Mouse (Mus musculus) T-cell, adult 2 months (primary cell): ENCODE data around the gene Lmf1.

Experiments
- DNase-seq: peaks from one replicate; pipeline ENCODE4 v3.0.0; 2022; ENCODE audit warnings: low spot score

Lmf1 gene

DNA sequence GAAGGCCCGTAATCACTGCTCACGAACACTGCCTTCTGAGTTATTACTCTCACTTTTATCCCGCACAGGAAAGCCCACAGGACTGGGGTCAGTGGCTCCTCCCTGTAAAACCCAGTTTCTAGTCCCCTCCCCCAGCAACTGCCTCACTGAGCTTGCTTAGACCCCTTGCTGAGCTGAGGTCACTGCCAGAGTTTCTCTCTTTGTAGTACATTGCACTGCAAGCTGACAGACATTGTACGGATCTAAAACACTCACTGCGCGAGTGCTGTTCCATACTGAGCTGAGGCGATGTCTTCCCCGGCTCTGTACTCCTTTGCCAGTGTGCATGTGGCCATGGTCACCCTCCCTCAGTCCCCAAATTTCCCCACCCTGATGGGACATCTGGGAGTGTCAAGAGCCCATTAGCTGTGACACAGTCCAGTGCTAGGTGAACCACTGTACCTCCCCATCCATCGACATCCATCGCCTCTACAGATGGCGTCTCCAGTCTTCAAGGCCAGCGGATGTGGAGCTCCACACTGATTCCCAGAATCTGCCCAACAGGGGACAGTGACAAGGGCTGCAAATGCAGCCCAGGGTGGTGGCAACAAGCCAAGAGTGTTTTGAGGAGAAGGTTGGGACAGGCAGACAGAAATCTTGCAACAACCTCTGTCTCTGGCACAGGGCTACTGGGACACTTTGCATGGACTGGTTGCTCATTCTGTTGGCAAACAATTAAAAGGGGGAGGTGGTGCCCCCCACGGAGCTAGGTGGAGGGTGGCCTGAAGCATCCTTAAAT, 64.8 kb downstream of the Lmf1 start:
- no peak for DNase-seq

DNA sequence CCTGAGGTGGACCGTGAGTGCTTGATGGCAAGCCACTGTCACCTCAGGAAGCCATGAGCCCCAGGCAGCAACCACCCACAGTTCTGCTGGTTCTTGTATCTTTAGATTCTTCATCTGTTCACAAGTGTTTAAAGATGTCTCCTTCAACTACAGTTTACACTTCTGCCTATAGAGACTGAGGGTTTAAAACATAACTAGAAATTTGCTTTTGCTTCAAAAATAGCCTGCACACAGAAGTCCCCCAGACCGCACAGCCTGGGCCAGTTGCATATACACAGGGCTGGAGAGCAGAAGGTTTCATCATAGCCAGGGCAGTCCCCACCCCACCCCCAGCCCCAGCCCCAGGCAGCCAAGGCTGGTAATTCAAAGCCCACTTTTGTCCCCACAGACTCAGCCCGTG, 65.9 kb downstream of the Lmf1 start:
- DNase-seq: no peak

DNA sequence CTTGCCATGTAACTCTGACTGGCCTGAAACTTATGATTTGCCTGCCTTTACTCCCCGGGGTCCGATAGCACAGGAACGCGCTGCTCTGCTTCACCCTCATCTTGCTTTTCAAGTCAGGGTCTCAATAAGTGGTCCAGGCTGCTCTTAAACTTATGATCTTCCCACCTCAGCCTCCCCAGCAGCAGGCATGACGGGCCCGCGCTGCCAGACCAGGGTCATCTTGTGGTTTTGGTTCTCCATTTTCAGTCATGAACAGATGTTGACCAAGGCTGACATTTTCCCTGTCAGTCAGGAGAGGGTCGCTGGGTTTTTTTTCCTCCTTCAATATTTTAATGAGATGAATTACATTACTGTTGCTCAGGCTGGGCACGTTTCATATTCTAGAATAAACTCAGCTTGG, 66.8 kb downstream of the Lmf1 start:
- no peak for DNase-seq

DNA sequence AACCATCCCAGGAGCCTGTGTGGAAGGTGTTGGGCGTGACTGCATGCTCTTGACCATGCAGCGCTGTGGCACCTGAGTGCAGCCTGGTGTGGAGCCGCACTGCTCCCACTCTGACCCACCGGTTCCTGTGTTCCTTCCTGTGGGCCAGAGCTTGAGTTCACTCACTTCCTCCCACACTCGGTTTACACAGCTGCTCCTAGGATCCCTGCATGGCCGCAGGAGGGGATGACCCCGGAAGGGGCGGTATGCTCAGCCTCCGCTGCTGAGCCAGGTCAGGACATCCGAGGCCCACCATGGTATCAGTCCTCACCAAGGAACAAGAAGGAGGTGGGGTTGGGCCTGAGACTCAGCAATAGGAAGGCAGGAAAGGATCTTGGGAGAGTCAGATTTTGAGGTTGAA, 69.0 kb downstream of the Lmf1 start:
- no peak for DNase-seq

DNA sequence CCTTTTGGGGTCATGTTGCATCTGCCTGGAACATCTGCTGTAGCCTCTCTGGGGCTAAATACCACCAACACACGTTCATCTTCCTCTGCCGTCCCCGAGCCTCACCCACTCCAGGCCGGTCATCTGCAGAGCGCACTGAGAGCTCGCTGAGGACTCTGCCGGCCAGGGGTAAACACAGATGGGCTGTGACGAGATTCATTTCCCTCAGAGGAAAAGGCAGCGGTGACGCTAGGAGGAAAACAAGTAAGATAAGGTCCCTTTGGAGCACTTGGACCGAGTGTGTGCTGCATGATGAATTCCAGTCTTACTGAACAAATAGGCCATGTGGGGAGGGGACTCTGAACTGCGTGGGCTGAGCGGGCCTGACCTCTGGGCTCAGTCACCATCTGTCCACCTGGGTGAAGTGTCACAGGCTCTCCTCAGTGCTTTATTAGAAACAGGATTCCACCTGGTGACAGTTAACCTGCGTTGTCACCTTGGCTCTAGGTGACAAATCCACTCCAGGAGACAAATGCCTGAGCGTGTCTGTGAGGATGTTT, 69.9 kb downstream of the Lmf1 start:
- no peak for DNase-seq

DNA sequence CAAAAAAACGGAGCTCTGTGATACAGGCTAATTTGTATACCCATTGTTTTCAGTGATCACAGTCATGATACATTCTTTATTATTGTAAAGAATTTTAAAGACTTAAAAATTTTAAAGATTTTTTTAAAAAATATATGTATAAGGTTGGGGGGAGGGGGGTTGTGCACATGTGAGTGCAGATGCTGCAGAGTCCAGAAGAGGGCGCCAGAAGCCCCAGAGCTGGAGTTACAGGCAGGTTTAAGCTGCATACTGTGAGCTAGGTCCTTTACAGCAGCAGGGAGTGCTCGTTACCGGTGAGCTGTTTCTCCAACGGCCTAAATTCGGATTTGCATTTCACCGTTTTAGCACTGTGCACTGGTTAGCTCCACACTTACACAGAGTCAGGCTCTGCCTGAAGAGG, 71.8 kb downstream of the Lmf1 start:
- DNase-seq: no peak

DNA sequence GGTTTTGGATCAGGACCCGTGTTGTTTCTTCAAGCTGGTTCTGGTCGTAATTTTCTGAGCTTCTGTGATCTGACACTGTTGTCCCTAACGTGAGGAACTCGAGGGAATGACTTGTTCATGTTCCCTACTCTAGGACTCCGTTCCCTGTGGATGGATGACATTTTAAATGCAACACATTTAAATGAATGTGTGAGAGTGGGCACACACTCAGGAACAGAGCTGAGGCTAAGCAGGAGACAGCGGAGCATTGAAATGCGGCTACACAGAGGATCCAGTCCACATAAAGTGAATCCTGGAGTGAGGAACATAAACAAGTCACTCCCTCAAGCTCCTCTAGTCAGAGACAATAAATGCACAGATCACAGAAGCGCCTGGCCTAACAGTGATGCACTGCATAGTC, 73.4 kb downstream of the Lmf1 start:
- DNase-seq: no peak

DNA sequence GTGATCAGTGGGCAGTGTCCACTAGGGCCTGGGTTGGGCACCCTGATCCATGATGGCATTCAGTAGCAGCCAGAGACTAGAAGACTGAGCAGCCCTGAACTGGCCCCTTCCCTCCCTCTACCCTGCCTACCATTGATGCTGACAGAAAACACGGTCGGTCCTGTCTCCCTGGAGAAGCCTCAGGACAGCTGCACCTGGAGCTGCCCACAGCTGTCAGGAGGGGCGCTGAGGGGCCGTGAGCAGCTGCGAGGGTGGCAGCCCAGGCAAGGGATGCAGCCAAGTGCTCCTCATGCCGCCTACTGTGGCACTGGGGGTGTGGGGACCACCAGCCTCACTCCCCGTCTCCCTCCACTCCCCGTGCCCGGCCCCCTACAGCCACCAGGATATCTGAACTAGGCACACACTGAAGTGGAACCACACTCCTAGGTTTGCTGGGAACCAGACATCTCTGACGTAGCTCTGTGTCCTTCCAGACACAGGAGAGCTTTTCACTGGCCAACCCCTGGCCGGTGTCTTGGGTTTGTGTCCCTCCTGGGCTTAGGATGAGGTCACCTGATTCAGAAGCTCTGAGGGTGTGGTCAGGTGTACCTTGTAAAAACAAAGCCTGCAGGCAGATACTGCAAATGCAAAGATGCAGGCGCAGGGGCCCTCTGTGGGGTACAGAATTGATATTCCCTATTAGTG, 77.4 kb downstream of the Lmf1 start:
- no peak for DNase-seq

DNA sequence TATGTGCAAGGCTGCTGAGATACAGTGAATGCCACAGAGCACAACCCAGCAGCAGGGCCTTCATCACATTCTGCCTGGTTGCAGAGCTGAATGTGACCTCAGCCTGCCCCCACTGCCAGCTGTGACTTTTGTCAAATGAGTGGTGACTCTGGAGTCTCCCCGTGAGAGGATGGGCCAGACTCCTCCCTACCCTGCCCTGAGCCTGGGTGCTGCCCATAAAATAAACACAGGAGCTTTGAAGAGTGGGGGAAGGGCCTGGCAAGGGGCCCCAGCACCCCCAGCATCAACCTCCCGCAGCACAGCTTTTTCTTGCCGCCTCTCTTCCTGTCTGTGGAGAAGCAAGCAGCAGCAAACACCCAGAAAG, 77.9 kb downstream of the Lmf1 start:
- no peak for DNase-seq

DNA sequence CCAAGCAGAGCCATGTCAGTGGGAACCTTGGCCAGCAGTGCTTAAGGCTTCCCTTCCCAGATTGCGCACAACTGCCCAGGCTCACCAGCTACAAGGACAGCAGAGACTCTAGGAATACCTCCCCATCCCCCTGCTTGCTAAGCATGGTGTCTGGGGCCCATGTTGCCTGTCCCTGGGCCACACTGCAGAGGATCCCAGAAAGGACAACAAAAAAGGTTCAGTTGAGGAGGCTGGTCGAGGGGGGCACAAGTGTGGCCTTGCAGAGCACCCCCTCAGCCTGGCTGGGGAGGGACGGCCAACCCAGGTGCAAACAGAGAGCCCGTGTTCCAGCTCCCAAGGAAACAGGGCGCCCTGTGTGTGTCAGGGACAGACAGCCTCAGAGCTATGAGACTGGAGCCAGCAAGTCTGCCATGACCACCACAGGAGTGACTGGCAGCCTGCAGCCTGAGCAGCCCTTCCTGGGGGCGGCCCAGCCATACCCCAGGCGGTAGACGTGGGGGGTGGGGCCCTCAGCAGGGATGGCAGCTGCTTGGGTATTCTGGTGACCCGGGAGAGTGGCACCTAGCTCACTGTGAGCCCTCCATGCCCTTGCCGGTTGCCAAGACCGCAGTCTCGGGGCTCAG, 84.4 kb downstream of the Lmf1 start:
- DNase-seq: no peak

DNA sequence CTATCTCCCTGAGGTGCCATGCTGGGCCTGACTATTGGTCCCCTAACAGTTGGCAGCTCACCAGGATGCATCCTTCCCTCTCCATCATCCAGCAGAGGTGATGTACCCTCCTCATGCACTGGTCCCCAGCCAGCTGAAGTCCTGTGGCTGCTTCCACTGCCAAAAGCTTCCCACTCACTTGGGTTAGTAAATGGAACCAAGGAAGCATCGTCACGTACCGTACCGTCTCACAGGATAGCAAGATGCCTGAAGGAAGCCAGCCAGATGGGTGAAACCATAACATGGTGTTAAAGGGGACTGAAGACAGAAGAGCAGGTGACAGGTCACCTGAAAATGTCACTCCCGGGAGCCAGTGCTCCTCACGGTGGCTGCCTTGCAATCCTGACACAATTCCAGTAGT, 86.6 kb downstream of the Lmf1 start:
- DNase-seq: no peak

DNA sequence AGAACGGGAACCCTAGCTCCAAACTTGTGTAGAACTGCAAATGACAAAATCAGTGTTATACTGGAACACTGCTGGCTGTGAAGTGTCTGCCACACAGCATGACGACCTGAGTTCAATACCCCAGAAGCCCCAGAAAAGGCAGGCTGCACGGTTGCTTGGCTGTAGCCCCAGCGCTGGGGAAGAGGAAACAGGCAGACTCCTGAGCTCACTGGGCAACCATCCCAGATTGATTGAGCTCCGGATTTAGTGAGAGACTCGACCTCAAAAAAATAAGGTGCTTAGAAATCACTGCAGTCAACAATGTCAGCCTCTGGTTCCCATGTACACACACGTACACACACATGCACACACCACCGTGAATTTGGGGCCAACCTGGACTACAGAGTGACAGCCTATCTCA, 87.0 kb downstream of the Lmf1 start:
- DNase-seq: no peak

DNA sequence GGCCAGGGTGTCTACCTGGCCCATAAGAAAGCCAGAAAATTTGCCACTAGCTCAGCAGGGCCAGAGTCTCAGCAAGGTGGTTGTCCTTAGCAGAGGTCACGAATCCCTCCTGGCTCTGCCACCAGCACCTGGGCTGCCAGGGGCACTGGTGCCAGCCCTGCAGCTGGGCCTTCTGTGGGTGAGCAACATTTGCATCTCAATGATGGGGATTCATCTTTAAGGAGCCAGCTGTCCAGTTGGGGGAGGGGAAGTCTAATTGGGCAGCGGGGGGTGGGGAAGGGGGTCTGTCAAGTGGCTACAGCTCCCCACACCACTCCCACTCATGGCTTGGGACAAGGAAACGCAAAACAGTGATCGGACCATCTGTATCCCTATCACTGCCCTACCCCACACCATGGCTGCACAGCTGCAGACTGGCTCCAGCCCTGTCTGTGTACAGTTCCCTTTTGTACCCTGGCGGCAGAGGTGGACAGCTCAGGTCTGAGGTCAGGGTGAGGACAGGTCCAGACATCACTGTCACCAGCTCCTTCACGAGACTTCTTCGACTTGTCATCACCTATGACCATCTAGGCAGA, 89.7 kb downstream of the Lmf1 start:
- no peak for DNase-seq

DNA sequence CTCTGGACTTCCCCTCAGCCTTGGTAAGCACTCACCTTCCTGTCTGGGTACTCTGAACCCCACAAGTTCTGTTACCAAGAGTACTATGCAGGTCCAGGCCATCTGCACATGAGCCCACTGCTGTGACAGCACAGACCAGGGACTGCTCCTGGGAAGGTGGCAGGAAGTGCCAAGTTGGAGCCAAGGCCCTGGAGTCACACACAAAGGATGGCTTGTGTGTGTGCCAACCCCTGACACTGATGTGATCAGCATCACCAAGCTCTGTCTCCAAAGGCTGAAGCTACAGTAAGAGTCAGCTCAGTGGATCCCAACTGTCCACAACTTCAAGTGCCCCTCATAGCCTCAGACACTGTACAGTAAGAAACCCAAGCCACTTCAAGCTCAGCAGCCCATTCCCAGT, 94.1 kb downstream of the Lmf1 start:
- DNase-seq: no peak

DNA sequence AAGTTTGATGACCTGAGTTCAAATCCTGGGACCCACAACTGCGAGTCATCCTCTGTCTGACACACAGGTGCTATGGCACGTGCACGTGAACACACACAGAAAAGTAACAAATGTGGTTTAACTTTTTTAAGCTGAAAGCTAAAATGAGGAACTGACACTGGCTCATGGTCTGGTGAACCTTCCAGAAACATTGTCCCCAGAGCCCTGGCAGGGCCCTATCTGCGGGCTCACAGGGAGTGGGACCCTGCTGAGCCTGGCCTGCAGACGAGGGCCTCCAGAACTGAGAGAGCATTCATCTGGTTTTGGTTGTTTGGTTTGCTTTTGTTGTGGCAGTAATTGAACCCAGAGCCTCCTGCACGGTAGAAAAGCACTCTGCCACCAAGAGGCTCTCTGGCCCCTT, 99.1 kb downstream of the Lmf1 start:
- DNase-seq: no peak

DNA sequence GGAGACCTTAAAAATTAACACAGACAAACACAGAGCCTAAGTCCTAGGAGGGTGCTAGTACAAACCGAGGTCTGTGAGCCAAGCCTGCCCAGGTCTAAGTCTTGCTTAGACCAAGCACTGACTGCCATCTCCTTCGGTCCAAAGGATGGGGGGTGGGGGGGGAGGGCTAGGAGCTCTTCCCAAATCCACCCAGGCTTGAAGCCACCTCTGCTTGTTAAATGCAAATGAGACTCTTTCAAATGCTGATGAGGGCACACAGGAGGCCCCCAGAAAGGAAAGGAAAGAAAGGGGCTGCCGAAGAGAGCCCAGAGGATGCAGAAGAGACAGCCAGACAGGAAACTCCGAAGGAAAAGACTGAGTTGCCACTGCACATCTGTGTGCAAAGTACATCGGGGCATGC, 100.9 kb downstream of the Lmf1 start:
- DNase-seq: no peak

DNA sequence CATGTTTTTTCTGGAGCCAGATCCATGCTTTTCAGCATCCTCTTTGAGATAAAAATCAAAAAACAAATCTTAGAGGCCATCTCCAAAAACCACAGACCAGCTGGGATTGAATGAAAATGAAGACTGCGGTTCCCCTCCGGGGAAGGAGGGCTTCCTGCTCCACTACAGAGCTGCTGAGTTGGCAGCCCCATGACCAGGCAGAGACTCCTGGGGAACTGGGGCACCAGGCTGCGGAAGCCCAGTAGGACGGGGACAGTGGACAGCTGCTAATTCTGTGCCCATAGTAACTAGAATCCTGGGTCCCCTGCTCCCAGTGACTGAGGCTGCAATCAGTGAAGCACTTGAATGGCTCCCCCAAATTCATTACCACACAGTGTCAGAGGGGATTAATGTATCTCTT, 102.8 kb downstream of the Lmf1 start:
- no peak for DNase-seq

DNA sequence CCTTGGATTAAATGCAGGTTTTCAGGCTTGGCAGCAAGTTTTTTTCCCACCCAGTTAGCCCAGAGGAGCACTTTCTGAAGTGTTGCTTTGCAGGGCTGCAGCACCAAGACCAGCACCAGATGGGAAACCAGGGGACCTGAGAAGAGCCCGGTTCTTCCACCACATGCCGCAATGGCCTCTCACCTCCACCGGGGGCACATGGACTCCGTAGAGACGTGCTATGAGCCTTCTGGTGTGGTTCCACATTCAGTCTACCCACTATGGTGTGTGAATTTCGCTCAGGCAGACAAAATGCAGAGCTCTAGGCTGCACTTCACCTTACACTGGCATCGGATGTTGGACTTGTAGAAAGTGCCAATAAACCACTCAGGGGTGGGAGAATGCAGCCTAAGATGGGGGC, 107.4 kb downstream of the Lmf1 start:
- no peak for DNase-seq

DNA sequence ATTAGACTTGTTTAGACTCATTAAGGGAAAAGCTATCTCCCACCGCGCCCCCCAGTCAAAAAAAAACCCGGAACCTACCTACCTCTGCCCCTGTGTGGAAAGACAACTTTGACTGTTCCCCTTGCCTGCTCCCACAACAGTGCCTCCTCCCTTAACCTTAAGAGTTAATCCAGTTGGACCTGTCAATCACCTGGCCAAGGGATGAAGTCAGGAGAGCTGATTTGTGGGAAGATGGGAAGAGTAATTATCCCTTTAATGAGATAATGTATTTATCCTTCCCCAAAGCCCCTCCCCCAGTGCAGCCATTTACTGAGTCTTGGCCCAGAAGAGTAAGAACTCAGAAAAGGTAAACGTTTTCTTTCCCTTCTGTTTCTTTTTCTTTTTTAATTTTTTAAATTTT, 110.0 kb downstream of the Lmf1 start:
- DNase-seq: no peak

DNA sequence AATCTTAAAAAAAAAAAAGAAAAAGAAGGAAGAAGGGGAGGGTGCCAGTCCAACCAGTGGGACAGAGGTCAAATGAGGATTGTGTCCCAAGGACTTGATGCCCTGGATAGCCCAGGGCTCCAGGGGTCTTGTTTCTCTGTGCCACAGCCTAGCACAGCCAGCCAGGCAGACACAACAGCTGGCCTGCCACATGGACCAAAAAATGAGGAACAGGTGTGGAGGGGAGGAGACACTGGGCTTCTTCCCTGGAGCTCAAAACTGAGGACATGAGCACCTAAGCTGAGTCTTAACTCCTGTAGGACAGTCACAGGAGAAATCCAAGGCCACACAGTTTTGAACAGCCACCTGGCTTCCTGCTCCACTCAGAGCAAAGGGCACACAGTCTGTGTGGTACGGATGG, 117.4 kb downstream of the Lmf1 start:
- DNase-seq: no peak

DNA sequence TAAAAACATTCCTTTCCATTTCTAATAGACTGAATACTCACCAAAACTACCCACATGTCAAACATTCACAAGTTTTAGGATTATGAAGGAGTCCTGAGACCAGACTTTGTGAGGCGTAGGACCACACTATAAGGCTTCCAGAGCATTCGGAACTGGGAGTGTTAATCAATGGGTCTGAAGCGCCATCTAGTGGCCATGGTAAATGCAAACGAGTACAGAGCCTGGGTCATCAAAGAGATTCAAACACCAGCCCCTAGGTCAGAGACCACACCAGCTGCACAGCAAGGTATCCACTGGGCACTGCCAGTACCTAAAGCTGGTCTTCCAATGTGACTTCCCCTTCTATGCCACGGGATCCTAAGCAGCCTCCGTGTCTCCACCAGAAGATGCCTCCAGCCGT, 119.6 kb downstream of the Lmf1 start:
- DNase-seq: peak; percentile 58

DNA sequence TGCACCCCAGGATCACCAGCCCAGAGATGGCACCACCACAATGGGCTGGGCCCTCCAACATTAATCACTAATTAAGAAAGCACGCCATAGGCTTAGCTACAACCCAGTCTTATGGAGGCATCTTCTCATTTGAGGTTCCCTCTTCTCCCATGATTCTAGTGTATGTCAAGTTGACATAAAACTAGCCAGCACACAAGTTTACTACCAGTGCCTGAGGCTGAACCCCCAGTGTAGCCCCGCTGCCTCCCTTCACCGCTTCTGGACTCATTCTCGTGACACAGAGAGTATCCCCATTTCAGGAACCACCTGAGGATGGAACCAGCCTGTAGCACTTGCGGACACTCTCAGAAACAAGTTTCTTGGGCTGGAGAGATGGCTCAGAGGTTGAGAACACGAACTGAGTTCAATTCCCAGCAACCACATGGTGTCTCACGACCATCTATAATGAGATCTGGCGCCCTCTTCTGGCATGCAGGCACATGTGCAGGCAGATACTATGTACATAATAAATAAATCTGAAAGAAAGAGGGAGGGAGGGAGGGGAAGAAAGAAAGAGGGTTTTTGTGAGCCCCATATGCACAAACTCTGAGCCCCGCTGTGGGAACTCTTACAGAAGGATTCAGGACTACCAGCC, 122.1 kb downstream of the Lmf1 start:
- DNase-seq: no peak

DNA sequence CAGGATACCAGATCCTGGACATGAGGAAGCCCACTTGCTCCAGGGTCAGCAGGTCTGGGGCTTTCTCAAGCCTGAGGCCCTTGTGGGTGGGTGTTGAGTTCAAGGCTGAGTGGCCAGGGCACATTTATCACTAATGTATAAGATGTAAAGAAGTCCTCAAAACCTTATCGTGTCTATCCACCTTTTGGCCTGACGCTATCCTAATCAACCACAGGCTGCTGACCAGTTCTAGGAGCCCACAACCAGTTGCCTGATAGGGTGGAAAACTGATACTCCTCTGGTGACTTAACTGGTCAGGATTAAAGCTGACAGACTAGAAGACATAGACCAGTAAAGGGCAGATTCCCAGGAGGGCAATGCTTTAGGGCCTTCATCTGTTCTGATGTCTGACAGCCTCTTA, 131.1 kb downstream of the Lmf1 start:
- no peak for DNase-seq
